Mouse (Mus musculus) spleen, adult 18-20 months (tissue): ENCODE measurements around the gene Erf.
"Not testable (repeated sequence)": the region's sequence is repeated elsewhere in the genome, so short reads cannot be mapped to it uniquely, and the experiment has no call there.

Source experiments
- DNase-seq, 2 experiments: peaks; one replicate each; pipeline ENCODE4 v3.0.0; 2022; ENCODE audit warnings: mixed read lengths in 2 of 2

Gene Erf

DNA sequence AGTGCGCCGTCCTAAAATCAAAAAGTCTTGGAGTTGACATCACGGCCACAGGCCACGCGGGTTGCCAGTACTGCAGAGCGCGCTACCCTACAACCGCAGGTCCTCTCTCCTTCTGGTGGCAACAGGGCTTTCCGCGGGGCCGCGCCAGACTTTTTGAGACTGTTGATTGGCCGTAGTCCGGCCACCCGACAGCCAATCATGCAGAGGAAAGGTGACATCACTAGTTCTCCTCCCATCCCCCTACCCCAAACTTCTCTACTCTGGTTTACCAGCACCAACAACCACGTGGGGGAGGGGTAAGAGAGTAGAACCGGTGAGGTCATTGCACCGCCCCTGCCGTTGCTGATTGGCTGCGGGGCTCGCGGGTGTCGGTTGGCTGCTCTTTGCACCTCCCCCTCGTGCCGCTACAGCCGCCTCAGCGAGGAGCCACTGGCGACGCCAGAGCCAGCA, 16.8 kb upstream of the Erf start, which contains the start of gene Cic:
Gene Cic, plus strand, starts transcription at position 404 of the 450 bp plus-strand sequence.
- peak; percentile 94 to 97 for DNase-seq

DNA sequence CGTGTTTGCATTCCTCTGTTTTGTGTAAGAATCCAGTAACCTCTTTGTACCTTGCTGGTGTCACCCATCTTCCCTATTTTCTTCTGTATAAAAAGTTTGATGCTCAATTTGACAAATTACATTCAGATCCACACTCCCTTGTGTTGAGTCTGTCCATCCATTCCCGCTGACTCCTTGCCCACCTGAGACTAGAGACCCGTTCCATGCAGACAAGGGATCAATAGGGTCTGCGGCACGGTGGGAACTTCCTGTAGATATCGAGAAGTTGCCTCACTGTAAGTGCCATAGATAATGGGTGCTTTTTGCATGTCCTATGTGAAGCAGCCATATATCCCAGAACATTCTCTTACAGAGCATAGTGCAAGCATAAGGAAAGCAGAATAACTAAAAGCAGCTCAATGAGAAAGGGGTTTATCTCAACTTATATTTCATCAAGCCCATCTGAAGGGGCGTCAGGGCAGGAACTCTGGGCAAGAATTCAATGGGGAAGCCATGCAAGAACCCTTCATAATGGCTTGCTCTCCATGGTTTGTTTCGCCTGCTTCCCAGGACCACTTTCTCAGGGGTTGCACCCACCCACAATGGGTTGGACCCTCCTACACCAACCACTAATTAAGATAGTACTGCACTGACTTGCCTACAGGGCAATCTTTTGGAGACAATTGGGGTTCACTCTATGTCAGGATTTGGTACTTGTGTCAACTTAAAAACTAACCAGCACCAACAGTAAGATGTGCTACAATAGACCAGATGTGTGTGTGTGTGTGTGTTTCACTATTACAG, 15.8 kb upstream of the Erf start:
- DNase-seq, result no peak

DNA sequence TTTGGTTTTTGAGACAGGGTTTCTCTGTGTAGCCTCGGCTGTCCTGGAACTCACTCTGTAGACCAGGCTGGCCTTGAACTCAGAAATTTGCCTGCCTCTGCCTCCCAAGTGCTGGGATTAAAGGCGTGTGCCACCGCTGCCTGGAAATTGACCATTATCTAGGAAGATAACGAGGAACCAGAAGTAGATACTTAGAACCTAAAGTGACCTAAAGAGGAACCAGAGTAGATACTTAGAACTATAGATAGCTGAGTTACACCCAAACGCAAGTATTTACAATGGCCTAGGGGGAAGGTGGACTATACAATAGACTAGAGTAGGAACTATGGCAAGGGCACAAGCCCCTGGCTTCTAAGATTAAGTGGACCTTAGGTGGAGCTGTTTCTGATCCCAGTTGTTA, 15.2 kb upstream of the Erf start:
- not testable (repeated sequence) for DNase-seq

DNA sequence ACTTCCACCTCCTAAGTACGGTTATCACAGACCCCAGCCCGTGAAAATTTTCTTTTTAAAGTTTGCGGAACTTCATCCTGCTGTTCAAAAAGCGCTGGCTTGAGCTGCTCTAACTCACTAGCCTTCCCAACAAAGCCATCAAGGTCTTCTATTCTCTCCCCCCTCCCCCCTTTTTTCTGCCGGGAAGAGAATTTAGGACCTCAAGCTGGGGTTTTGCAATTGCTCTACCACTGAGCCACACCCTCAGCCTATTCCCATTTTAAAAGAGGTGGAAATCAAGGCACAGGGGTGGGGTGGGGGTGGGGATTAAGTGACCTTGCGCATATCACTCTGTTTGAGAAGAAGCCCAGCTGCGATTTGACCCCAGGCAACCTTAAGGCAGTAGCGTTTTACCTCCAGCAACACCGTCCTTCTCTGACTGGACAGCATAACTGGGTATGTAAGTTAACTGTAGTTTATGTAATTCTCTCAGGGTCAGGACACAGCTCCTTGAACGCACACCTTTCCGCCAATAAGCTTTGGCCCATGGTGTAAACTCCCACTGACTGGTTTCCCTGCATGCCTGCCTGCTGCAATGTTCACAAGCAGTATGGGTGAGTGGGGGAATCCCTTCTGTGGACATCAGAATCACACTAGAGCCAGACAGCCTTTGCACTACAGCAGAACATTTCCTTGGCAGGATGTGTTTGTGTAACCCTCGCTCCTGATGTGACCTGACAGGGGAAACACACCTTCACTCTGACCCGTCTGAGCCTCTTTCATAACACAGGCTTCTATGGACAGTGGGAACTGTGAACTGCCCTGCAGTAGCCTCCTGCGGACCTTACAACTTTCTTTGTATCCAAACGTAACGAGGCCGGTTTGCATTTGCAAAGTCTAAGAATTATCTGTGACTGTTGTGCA, 13.7 kb upstream of the Erf start:
- DNase-seq, result no peak

DNA sequence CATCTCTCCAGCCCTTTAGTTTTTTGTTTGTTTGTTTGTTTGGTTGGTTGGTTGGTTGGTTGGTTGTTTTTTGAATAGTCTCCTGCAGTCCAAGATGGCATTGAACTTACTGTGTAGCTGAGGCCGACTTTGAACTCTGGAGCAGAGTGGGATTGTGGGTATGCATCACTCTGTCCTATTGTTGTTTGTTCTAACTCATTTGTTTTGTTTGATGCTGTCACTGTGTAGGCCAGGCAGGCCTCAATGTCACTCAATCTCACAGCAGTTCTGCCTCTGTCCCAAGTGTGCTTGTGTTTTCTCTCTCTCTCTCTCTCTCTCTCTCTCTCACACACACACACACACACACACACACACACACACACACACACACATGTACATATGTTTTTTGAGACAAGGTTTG, 11.3 kb upstream of the Erf start:
- no peak for DNase-seq

DNA sequence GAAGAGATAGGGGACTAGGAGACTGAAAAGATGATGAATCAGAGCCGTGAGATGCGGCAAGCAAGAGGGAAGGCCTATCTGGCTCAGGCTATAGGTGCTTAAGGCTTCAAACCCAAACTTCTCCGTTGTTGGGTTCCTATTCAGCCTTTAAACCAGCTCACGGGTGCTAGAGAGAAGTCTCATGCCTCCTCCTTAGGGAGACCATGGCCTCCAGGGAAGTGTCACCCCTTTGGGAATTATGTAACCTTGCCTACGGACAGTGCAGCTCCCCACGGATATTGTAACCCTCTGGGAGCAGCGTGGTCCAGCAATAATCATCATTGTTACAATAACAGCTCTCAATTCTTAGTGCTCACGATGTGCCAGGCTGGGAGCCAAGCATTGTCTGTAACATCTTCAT, 1.3 kb upstream of the Erf start:
- DNase-seq, result no peak

DNA sequence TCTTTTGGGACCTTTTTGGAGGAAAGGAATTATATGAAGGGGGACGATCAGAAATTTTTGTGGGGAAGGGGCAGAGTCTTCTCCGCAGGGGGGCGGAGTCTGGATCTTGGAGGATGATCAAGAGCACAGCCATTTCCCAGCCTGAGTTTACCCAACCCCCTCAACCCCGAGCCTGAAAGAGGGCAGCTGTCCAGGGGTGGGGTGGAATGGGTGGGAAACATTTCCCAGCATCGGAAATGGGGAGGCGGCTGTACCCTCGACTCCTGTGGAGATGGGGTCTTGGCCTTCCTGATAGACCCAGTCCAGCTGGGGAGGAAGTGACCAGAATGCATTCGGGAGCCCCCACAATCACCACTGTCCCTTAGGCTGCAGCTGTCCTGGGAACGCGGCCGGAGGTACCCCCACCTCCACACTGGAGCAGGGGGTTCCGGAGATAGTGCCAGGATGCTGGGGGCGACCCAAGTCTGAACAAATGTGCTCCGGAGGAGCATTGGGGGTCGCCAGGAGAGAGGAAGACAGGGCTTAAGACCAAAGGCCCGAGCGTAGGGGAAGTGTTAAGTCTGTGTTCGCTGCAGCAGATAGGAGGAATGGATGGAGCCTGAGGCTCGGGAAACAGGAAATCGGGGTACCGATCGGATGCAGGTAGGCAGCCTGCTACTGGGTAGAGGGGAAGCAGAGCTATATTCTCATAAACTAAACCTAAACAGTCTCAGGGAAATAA, 670 bp upstream of the Erf start:
- peak in 1 of 2 experiments; percentile 41 for DNase-seq

DNA sequence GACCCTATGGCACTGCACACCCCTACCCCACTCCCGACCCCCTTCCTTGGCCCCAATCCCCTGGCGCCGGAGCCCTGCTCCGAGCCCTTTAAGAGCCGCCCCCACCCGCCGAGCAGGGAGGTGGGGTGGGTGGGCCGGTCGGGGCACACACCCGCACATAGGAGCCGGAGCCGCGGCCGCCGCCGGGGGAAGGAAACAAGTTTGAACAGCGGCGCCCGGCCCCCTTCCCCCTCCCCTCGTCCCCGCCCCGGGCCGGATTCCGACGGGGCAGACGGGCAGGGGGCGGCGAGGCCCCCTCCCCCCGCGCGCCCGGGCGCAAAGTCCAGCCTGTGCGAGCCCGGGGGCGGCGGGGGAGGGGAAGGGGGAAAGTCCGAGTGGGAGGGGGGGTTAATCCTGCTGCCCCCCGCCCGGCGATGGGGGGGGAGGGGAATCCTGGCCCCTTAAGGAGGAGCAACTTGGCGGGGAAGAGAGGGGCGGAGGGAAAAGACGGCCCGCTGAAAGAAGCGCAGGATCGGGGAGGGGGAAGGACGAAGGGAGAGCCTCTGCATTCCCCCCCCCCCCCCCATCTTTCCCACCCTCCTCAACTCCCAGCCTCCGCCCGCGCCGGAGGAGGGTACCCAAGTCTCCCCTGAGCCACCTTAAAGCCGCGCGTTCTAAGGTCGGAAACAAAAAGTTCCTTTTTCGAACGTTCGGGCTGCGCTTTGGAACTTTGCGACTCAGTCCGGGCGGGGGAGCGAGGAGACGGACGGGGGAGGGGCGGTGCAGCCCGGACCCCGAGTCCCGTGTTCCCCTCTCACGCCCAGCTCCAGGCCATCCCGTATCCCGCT, 1.0 kb downstream of the Erf start:
- DNase-seq, result peak; percentile 63 to 77

DNA sequence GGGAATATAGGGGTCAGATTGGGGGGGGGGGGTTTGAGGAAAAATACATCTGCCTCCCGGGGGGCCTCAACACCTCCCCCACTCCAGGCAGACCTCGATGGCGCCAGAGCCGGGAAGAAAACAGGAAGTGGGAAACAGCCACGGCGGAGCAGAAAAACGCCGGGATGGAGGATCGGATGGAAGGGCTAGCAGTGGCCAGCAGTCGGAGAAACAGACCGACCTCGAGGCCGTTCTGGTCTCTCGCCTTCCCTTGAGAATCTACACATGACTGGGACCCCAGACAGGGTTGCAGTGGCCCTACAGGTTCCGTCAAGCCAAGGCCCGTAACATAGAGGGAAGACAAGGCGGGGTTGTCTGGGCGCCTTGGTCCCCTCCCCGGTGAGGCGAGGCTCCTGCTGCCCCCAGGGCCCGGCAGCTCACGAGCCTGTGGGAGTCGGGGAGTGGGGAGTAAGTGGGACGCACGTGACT, 1.7 kb downstream of the Erf start:
- no peak for DNase-seq

DNA sequence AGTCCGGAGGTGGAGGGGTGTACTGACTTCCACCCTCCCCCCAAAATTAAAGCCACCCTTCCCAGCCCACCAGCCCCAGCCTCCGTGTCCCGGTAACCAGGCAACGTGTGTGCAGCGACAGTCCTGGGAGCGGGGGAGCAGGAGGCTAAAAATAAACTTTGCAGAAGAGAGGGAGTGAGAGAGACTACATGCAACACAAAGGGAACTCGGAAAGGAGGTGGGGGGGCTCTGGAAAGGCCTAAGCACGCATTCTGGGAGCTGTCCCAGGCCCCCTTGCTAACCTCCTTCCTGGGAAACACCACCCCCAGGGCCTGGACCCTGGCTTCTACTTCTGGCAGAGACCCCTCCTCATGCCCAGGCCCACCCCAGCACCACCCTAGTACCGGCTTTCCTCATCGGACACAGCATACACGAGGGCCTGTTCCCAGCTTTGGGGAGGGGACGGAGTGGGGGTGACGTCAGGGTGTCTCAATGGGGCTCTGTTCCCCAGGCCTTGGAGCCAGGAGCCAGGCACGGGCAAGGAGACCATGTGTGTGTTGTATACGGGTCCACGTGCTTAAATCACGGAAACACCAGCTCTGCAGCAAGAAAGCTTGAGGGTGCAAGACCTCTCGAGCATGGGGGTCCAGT, 2.4 kb downstream of the Erf start:
- DNase-seq, result no peak

DNA sequence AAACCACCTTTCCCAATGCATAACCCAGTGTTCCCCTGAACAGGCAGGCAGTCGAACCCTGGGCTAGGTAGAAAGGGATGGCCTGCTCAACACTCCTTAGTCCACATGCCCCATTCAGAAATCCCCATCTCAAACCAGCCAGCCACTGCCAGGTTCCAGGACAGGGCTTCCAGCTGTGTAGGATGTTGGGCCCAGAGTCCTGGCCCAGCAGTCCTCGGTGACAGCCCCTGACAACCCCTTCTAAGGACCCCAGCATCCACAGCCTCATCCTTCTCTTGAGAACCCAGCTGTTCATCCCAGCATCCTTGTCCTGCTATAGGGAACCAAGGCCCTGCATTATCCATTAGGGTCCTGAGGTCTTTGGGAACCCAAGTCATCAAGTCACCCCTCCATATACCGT, 3.1 kb downstream of the Erf start:
- DNase-seq, result no peak

DNA sequence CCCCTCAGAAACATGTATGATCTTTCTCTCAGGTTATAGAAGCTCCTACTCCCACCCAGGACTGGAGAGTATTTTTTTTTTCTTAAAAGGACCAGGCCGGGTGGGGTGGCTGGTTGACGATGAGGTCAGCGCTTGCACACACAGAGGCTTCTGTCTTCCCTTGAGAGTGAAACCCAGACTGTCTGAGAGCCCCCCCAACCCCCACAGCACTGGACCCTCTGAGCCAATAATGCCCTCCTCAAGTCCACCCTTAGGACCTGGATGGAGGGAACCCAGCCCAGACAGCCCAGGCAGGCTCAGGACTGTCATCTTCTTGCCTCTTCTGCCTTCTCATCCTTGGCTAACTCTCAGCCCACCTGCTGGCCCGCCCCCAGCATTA, 3.8 kb downstream of the Erf start:
- DNase-seq, result no peak

DNA sequence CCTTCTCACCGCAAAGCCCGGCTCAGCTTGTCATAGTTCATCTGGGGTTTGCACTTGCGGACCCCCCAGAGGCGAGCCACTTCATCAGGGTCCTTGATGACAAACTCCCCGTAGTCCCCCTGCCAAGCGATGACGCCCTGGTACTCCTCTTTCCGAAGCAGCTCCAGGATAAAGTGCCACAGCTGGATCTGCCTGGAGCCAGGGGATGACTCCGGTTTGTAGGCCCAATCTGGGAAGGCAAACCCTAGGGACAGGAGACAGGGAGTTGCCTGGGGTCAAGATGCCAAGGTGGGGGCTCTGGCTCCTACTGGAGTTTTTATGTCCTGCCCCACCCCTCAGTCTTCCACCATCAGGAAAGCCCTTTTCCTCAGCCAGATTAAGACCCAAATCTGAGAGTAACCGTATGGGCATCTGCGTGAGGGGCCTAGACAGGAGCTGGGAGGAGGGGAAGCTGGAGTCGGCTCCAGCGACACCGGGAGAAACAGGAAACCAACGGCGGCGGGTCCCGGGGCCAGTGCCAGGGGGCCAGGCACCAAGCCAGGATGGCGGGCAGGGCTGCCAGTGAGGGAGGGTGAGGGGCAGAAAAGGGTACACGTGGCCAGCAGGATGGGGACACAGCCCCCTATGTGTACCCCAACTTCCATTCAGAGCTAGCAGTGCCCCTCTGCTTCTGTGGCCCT, 4.3 kb downstream of the Erf start:
- no peak for DNase-seq

DNA sequence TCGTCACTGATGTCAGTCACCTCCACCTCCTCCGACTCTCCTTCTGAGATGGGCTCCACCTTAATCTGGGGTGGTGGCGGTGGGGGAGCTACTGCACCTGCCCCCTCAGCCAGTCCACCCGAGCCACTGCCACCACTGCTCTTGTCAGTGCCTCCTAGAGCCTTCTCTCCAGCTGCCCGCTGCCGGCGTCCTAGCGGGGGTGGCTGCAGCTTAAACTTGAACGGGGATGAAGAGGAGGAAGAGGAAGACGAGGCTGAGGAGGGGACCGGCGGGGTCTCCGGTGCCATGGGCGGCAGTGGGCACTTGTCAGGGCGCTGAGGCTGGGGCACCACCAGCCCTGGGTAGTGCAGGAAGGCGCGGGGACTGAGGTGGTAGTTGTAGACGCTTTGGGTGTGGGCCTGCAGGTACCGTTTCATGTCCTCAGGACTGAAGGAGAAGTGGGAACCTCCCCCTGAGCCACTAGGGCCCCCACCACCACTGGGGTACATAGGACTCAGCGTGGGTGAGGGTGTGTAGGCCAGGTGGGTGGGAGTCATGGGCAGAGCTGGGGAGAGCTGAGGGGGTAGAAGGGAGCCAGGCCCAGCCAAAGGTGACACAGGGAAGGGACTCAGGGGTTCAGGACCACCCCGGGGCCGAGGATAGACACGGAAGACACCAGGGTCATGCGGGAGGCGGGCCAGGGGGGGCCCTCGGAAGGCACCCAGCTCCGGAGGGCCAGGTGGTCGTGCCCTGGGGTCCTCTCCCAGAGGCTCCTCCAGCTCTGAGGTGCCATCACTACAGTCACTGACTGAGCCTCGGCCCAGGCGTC, 5.8 kb downstream of the Erf start:
- no peak for DNase-seq

DNA sequence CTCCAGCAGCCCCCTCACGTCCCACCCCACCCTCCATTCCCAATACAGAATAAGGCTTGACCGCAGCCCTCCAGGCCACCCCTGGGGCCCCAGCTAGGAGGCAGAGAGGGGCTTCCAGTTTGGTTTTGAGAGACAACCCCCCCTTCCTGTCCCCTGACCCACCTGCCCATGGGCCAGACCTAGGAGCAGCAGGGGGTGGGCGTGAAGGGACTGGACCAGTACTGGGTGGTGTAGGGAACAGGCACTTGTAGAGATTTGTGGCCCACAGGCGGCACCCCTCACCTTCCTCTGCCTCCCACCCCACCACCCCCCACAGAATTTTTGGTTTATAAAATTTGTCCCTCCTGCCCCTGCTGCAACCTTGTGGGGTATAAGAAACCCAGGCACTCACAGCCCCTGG, 7.2 kb downstream of the Erf start:
- no peak for DNase-seq

DNA sequence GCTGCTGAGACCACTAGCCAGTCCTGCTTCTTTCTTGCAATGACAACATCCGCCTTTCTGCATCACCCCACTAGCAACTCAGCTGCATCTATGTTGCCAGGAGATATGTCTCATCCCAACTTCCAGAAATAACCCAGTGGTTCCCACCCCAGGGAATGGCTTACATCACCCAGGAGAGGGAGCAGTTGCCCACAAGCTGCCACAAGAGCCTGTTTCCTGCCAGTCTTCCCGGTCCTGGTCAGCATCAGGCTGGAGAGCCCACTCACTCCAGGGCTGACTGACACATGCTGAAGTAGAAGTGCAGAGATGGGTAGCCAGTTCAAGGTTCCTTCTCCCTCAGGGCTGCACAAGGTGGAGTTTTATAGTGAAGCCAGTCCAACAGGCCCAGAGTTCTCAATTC, 9.5 kb downstream of the Erf start:
- DNase-seq, result no peak

DNA sequence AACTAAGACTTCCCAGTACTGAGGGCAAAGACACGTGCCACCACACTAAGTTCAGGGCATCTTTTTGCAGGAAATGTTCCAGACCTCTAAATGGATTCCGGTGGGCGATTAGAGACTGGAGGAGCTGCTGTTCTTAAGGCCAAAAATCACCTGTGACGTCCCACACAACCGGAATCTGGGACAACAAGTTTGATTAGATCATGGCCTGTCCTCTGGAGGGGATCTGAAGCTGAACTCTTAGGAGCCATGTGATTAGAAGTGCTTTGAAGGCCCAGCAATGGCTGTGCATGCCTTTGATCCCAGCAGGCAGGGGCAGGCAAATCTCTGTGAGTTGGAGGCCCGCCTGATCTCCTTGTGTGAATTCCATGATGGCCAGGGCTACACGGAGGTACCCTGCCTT, 9.9 kb downstream of the Erf start:
- no peak for DNase-seq

DNA sequence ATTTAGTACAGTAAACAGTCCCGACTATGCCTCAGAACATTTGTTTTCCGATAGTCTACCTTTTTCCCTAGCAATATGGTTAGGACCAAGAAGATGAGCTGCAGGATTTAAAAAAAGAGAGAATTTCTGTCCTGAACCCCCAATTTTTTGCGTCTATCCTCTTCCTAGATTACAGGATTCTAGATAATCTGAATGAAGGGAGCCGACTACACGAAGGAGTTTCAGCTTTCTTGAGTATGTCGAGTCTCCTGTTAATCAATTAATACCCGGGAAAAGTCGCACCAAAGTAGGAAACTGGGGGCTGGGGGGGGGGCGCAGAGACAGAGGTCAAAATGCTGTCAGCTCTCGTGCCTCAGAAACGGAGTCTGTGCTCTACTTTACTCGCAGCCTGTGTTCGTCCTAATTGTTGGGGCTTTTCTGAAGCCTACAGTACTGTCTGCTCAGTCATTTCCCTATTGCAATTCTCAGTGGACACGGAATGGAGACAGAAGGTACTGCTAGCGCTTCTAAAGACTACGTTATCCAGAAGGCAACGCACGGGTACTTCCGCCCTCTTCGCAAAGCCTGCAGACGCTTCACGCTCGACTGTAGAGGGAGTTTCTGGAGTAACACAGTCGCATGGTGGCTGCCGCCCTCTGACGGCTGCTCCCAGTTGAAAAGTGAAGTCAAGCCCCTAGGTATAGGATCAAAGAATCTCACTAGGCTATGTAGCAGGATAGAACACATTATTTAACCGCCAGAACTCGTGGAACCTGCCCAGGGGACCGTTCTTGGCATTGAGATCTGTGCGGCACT, 11.5 kb downstream of the Erf start:
- DNase-seq, result peak; percentile 69 to 75

DNA sequence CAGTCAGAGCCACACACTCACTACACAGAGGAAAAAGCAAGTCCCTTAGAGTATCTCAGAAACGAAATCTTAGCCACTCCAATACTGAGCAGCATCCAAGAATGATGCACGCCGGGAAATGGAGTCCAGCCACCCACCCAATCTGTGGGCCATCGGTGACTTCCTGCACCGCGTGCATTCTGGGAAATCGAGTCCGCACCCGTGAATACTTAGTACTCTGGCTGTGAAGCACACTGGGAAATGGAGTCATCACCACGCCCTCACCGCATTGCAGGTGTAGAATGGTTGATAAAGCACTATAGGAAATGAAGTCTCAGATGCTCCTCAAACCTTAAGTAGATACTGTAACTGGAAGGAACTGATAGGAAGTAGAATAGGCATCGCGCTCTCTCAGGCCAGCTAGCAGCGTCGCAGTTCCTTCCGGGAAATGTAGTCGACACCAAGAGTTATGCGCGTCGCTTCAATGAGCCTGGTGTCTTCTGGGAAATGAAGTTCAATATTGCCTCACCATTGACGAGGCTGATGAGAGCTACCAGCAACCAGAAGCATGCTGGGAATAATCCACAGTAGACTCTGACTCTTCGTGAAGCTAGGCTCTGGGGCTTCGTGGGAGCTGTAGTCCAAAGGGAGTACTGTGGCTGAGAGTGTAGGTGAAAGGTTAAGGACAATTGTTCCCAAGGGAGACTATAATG, 12.4 kb downstream of the Erf start:
- DNase-seq, result peak; percentile 85
